Mouse (Mus musculus): ENCODE results near the gene Tmsb10. TPM values are rescaled to one million over a fixed set of nuclear protein-coding genes. Genes with fewer than 3 reads are reported as not detected.
A peak's percentile ranks its signal among the peaks of the same experiment; 100 is the strongest.

Tmsb10 gene
- total RNA-seq (2021): 100 to 1,000 TPM; 112 to 120 TPM

DNA sequence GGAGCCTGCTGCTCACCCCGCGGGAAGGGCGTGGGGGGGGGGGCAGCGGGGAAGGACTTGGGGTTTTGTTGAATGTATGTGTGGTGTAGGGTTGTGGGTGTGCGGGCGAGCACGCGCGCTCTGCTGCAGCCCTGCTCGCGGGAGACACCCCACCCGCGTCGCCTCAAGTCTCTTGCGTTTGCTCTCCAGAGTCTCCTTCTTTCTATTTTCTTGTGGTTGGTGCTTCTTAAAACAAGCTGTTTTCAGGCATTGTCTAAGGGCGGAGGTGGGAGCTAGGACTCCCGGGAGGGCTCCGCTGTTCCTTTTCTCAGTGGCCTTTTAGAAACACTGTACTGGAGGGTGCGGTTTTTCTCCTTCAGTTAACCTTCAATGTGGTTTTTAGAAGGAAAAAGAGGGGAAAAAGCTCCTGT, at the start of gene Tmsb10:
Tmsb10 (minus strand) TSS at position 87 of the 410 bp plus-strand sequence.
- intact Hi-C loops (cut with DNase I): loop anchor here (1.0 to 5.0 kb wide), 3 partner anchors 18 to 114 kb away; no protein-coding TSS in a partner anchor
- no peak for DNase-seq

DNA sequence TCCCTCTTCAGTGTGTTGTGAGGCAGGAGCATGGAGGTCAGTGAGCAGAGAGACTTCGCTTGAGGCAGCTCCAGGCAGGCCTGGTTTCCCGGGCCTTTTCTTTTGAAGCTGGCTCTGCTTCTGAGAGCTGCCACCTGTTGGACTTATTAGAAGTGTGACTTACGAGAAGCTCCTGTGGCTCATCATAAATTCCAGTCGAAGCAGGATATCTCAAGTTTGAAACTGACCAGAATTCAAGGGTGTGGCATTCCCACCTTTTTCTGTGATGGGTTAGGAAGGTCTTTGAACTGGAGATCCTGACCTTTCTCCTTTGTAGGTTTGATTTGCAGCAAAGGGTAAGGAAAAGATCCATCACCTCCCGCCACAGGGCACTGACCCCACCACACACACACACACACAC, 45.1 kb upstream of the Tmsb10 start:
- intact Hi-C loops (cut with DNase I): no loop called here
- no peak for DNase-seq

DNA sequence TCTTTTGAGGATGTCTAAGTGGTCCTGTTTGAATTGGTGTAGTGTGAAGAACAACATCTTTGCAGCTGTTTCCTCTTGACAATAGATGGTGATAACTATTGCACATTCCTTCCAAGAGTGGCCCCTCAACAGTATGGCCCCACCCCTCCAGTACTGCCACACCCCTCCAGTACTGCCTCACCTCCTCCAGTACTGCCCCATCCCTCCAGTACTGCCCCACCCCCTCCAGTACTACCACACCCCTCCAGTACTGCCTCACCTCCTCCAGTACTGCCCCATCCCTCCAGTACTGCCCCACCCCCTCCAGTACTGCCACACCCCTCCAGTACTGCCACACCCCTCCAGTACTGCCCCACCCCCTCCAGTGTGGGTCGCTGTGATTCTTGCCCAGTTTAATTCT, 43.8 kb upstream of the Tmsb10 start:
- DNase-seq: no peak
- intact Hi-C loops (cut with DNase I): no loop called here

DNA sequence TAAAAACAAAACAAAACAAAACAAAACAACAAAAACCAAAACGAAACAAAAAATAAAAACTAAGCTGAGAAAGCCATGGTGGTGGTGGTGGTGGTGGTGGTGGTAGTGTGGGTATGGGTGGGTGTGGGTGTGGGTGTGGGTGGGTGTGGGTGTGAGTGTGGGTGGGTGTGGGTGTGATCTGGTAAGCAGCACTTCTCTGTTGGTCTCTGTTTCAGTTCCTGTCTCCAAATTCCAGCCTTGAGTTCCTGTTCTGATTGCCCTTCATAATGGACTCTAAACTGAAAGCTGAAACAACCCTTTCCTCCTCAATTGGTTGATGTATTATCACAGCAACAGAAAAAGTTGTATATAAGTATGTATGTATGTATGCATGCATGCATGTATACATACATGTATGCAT, 40.3 kb upstream of the Tmsb10 start:
- intact Hi-C loops (cut with DNase I): no loop called here
- no peak for DNase-seq

DNA sequence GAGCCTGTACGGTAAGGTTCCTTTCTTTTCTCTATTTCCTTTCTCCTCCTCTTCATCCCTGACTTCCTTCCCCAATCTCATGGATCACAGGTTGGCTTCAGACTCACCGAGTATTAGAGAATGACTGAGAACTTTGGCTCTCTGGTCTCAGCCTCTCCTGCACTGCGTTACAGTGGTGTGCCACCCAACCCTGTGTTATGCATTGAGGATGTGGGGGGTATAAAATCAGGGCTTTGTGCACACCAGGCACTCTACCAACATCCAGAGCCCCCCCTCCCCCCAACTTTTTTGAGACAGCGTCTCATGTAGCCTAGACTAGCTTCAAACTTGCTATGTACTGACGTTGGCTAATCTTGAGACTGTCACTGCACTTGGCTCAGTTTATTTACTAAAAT, 35.1 kb upstream of the Tmsb10 start:
- intact Hi-C loops (cut with DNase I): no loop called here
- no peak for DNase-seq

DNA sequence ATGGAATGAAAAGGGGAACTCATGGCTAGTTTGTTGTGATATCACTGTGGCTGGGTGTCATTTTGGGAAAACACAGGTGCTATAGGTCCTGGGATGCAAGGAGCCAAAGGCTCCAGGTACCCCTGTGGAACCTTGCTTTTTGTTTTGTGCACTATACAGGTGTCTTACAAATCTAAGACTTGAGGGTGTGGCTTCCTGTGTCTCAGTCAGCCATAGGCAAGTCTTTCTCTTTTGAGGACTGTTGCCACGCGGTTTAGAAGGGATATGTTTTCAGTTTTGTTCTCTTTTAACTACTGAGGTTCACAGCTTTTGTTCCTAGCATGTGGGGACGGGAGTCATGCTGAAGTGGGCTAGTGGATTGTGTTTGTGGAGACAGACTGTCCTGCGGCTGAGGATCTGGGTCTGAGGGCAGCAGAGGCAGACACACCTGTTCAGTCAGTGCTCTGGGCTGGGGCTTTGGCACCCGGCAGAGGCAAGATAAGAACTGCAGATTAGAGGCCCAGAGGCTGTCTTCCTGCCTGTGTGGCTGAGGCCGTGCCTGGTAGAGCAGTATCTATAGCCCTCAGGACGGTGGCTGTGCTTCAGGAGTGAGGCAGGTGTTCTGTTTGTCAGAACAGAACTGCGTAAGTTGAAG, 34.6 kb upstream of the Tmsb10 start:
- DNase-seq: no peak
- intact Hi-C loops (cut with DNase I): no loop called here

DNA sequence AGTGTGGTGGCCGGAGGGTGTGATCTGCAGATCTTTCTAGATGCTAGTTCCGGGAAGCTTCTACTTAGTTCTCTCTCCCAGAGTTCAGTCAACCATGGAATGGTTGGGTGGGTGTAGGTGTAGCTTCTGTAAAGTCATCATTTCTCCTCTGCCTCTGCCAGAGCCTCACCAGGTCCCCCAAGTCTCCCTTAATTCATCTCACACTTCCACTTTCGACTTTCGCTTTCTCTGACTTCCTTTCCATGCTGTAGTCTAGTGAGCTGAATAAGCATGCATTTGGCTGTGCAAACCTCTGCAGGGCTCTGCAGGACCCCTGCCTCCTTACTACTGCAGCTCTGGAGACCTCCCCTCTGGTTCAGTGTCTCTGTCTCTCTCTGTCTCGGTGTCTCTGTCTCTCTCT, 31.7 kb upstream of the Tmsb10 start:
- DNase-seq: no peak
- intact Hi-C loops (cut with DNase I): no loop called here

DNA sequence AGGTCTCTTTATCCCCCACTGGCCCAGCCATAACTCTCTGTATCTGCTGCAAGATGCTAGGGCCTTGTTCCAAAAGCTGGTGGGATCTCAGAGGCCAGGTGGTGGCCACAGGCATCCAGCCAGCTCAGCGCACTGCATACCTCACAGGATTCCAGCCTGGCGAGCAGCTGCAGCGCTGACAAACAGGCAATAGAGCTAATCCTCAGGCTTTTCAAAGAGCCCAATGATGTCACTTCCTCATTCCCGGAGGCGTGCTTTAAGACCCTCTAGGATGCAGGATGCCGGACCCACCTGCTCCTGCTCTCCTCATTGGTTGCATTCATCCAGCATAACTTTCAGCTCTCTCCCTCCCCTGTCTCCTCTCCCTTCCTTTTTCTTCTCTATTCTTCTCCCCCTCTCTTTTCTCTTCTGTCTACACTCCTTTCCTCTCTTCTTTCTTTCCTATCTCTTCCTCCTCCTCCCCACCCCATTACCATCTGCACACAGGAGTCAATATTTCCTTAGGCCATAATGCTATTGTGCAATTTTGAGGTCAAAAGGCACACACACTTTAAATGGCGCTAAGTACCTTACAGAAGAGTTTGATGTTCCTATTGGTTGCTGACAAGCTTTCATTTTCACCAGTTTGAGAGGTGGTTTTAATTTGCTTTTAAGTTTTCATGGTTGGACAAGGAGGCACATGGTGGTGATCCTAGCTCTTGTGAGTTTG, 30.6 kb upstream of the Tmsb10 start:
- no peak for DNase-seq
- intact Hi-C loops (cut with DNase I): no loop called here

DNA sequence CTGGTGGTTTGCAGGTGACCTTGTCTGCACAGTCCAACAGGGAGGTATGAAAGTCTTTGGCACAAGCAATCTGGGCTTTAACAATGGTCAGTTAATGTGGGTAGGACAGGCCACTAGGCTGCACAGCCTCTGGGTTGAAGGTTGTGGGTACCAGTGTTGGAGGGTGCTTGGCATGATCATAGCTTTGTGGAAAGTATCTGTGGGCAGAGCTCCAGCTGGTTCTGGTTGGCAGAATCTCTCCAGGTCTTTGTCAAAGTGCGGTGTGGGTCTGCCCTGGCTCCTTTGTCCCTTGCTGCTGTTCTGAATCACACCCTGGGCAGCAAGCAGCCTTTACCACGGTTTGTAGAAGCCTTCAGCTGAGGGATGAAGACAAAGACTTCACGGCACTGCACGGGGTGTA, 24.0 kb upstream of the Tmsb10 start:
- no peak for DNase-seq
- intact Hi-C loops (cut with DNase I): no loop called here

DNA sequence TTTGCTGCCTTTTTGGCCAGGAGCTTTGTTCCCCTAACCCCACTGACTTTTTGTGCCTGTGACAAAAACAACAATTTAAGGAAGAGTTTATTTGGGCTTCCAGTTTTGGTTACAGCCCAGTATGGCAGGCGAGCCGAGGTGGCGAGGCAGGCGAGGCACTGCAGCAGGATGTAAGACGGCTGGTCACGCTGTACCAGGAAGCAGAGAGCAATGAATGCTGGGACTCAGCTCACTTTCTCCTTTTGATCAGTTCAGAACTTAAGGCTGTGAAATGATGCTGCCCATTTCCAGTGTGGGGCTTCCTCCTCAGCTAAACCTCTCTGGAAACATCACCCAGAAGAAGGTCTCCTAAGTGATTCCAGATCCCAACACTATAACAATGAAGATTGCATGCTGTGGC, 23.3 kb upstream of the Tmsb10 start:
- DNase-seq: peak; percentile 21 to 25
- intact Hi-C loops (cut with DNase I): loop anchor here (2.0 kb wide), 1 partner anchor 23 kb away; the partner anchor contains the start of gene Tmsb10

DNA sequence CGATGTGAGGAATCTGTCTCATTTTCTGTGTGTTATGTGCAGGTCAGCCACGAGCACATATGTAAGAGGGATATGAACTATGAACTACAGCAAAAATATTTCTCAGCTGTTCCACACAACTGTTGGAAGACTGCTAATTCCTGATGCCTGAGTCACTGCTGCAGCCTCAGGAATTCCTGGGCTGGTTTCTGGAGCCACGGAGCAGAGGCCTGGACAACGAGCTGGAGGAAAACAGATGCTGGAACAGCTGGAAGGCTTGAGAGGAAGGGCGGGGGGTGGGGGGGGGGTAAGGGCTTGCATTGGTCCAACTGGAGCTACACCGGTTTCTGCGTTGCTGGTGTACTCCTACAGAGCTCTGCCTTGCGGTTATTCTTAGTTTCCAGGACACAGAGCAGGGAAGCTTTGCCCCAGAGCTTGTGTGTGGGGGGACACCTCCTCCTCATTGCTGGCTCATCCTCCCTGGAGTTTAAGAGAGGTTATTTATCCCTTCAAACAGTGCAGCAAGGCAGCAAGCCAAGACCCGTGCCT, 22.6 kb upstream of the Tmsb10 start:
- intact Hi-C loops (cut with DNase I): loop anchor here (2.0 kb wide), 1 partner anchor 22 kb away; the partner anchor contains the start of gene Tmsb10
- DNase-seq: peak; percentile 49 to 65

DNA sequence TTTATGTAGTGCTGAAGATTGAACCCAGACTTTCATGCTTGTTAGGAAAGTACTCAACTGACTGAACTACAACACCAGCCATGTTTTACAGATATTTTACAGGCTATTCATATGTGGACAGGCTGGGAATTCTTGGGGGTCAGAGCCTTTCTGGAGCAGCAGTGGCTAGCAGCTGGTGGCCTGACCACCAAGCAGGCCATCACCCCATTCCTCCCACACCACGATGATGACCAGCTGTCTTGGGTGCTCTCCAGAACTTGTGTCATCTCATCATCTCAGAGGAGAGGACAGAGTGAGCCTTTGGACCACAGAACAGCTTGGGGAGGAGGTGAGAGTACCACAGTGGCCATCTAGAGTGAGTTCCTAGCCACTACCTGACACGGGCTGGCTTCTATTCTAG, 18.3 kb upstream of the Tmsb10 start:
- intact Hi-C loops (cut with DNase I): no loop called here
- DNase-seq: no peak

DNA sequence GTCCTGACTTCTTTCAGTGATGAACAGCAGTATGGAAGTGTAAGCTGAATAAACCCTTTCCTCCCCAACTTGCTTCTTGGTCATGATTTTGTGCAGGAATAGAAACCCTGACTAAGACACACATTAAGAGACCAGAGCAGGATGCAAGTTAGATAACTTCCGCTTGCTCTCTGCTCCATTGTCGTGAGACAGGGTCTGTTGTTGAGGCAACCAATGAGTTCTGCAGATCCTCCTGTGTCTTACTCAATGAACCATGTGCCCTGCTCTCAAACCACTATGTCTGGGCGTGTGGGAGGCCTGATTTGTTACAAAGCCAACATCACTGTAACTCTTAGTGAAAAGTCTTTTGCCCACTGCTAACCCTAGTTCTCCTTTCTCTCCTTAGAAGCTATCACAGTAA, 12.5 kb upstream of the Tmsb10 start:
- no peak for DNase-seq
- intact Hi-C loops (cut with DNase I): no loop called here

DNA sequence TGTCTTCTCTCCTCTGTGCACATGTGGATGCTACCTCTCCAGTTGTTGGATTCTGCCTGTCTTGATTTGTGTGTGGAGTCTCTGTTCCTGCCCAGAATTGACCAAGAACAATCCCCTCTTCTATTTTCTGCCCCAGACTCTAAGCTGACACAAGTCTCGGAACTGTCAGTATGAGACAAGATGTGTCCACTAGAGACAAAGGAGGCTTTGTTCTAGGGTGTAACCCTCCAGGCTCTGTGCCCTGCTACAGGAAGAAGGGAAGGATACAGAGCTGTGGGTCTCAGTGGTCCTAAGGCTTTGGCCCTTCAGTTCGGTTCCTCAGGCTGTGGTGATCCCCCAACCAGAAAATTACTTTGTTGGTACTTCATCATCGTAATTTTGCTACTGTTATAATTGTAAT, 11.2 kb upstream of the Tmsb10 start:
- intact Hi-C loops (cut with DNase I): no loop called here

DNA sequence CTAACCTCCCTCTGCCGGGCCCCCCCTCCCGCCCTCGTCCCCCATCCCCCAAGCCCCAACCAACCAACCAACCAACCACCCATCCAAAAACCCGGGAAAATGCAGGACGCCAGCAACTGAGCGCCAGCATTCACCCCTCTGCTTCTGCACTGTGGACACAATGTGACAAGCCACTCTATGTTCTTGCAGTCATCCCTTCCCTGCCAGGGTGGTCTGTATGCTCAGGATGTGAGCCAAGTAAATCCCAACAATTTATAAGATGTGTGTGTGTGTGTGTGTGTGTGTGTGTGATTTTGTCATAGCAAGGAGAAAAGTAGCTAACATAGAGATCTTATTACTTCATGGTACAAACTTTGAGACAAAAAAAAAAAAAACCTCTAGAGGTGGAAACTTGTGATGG, 6.7 kb upstream of the Tmsb10 start:
- intact Hi-C loops (cut with DNase I): no loop called here
- no peak for DNase-seq

More for the DNA sequence above, 11.2 kb upstream of the Tmsb10 start:
- DNase-seq: no peak

DNA sequence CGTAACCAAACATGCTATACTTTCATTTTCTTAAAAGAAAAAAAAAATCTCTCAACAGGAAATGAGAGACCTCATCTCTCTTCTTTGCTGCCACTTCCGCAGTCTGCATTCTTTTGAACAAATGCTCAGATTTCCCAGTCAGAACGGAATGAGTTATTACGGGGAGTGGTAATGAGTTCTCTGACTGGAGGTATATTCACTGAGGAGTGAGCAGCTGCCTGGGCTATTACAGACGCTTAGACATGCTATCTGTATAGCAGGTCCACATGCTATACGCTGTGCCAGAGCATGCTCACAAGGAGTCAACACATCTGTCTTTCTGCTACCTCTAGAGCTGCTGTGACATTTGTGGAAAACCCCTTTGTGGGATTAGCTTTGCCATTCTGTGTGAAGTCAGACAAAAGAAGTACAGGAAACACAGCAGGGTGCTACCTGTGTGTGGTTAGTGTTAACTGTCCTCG, 3.8 kb upstream of the Tmsb10 start:
- intact Hi-C loops (cut with DNase I): no loop called here
- no peak for DNase-seq

DNA sequence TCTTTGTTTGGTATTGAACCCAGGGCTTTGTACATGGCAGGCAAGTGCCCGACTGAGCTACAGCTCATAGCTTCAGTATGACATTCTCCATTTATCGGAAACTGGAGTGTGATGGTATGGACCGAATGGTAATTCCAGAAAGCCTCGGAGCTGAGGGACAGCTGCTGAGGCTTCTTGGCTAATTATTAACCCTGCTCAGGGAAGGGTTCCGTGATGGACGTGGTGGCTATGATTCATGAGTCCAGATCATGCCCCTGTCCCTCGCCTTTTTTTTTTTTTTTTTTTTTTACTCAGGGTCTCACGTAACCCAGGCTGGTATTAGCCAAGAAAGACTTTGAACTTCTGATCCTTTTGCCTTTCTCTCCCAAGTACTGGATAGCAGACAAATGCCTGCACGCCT, 3.1 kb upstream of the Tmsb10 start:
- intact Hi-C loops (cut with DNase I): no loop called here

DNA sequence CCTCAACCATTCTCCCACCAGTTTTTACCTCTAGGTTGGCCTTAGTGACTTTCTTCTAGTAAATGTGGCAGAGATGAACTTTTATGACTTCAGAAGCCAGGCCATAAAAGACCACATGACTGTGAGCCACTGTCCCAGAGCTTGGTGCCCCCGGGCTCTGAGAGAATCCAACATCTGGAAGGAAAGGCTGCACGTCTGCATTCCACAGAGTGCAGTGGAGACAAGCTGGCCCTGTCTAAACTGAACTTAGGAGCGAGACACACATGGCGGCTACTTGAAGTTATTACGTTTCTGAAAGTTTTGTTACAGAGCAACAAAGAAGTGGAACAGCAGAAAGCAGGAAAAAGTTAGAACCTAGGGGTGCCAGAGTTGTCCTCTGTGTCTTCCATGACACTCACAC, 2.1 kb upstream of the Tmsb10 start:
- no peak for DNase-seq
- intact Hi-C loops (cut with DNase I): no loop called here

More for the DNA sequence above, 3.1 kb upstream of the Tmsb10 start:
- DNase-seq: no peak

DNA sequence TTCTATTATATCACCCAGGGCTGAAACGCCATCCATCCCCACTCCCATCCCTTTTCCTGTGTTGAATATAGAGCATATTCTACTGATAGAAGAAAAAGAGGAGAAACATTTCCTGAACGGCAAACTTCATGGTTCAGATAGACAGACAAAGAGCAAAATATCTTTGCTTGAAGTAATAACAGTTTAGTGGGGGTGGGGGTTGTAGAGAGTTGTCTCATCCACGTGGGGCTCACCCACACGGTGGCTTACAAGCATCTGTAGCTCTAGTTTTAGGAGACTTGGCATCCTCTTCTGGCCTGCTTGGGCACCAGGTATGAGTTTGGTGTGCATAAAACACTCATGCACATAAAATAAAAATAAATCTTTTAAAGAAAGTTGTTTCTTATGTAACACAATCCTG, 627 bp upstream of the Tmsb10 start:
- DNase-seq: no peak
- intact Hi-C loops (cut with DNase I): loop anchor here (2.0 to 5.0 kb wide), 2 partner anchors 22 to 113 kb away; no protein-coding TSS in a partner anchor

DNA sequence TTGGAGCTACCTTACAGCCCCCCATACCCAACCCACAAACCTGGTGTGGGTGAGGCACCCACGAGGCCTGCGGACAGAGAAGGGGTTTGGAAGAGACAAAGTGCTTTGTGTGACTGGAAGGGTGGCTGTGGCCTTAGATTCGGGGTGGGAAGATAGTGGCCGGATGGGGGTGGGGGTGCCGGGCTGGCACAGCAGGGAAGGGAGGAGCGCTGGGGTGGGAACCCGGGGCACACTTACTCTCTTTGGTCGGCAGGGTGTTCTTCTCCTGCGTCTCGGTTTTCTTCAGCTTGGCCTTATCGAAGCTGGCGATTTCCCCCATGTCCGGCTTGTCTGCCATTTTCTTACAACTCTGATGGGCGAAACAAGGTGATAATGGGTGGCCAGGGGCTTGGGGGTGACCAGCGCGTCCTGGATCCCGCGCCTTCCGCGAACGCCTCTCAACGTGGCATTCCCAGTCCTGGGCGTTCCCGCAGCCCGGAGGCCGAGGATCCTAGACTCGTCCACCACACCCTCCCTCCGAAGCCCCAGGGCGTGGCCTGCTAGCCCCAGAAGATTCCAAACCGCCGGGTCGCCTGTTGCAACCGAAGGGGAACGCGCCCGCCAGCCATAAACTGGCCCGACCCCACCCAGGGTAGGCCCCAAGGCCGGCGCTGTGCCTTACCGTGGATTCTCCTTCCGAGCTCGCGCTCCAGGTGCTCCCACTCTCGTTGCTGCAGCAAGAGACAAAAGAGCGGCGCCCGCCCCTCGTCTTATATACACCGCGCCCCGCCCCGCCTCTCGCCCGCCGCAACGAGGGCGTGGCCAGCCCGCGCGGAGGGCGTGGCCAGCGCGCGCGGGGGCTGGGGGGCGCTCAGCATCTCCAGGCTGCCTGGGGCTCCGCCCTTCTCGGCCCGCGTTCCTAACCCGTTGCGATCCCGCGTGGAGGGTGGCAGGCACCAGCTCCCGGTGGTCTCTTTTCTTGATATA, 589 bp downstream of the Tmsb10 start:
- peak; percentile 88 to 94 for DNase-seq
- intact Hi-C loops (cut with DNase I): loop anchor here (1.0 to 5.0 kb wide), 3 partner anchors 18 to 114 kb away; no protein-coding TSS in a partner anchor

DNA sequence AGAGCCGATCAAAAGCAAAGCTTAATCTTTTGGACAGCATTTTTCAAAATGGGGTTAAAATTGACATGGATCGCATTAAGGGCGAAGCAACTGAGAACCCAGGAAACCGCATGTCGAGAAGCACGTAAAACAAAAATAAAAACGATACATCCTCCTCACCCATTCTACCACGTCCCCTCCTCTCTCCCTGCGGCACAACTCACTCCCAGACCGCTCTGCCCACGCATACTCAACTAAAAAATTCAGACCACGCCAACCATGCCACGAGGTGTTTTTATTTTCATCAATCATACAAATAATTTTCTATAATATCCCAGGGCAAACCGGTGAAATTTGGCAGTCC, 1.5 kb downstream of the Tmsb10 start:
- intact Hi-C loops (cut with DNase I): loop anchor here (5.0 kb wide), 1 partner anchor 115 kb away; no protein-coding TSS in a partner anchor
- no peak for DNase-seq
